Mouse (Mus musculus) spleen, adult 2 months (tissue): ENCODE results near the gene Ccdc77. TPM values are rescaled to one million over a fixed set of nuclear protein-coding genes. Genes with fewer than 3 reads are reported as not detected.

ENCODE experiments used
- DNase-seq, 2 experiments: peaks; one replicate each; pipeline versions ENCODE4 v3.0.0 to v3.0.0-alpha.2; 2012 to 2021; ENCODE audit warnings: low spot score in 2 of 2, low read depth in 1 of 2
- H3K27ac ChIP-seq: fragments of 200-500 bp; 2 replicates; pipeline ENCODE4 v1.5.1; 2012; ENCODE audit warnings: low read length, inconsistent platforms; ENCODE audit not compliant: insufficient read depth
- H3K27me3 ChIP-seq: fragments of 200-500 bp; 2 replicates; pipeline ENCODE4 v1.6.1; 2012; ENCODE audit warnings: mild to moderate bottlenecking, moderate library complexity, low read length, inconsistent platforms; ENCODE audit not compliant: control insufficient read depth, insufficient read depth
- H3K36me3 ChIP-seq: fragments of 200-500 bp; 2 replicates; pipeline ENCODE4 v1.6.1; 2012; ENCODE audit warnings: mild to moderate bottlenecking, low read length, inconsistent platforms; ENCODE audit not compliant: control insufficient read depth, insufficient read depth
- H3K4me1 ChIP-seq: fragments of 200-500 bp; 2 replicates; pipeline ENCODE4 v1.6.1; 2011; ENCODE audit warnings: inconsistent platforms; ENCODE audit not compliant: control insufficient read depth, insufficient read depth, insufficient read length
- H3K4me3 ChIP-seq: fragments of 200-500 bp; 2 replicates; pipeline ENCODE4 v1.5.1; 2011; ENCODE audit warnings: mild to moderate bottlenecking, inconsistent platforms; ENCODE audit not compliant: insufficient read depth, insufficient read length; ENCODE audit errors: extremely low read depth
- CTCF ChIP-seq: fragments of 200-500 bp; IDR thresholded peaks from 2 replicates; pipeline ENCODE4 v1.5.1; 2011; ENCODE audit warnings: mild to moderate bottlenecking, inconsistent platforms; ENCODE audit not compliant: insufficient read depth, insufficient read length, insufficient replicate concordance; ENCODE audit errors: extremely low read depth
- POLR2A ChIP-seq: fragments of 200-500 bp; IDR thresholded peaks from 2 replicates; pipeline ENCODE4 v1.6.1; 2011; ENCODE audit warnings: low read depth, low read length, inconsistent platforms
- WGBS: fragments of 180-500 bp; shearing (Covaris S2); methylation state at CpG from one replicate; pipeline ENCODE4 v1.1.7; 2018; 5-methylcytosine and 5-hydroxymethylcytosine counted together
- polyA plus RNA-seq: library from polyadenylated mRNA; depleted of rRNA; stranded (reverse); fragments of >200 nt; gene quantifications from 2 replicates; pipeline ENCODE4 v1.2.3, GENCODE M21; 2012

Ccdc77 gene
- polyA plus RNA-seq, 1 experiment, result 3.2 TPM

- peaks cover 14% of the 10 kb centered on the region for H3K27me3 ChIP-seq
- H3K36me3 ChIP-seq, result no peaks in the 10 kb centered on the region
- H3K4me3 ChIP-seq, result peak overlapping the region; percentile 39; the same call in 1 of the 2 replicates
- TF ChIP-seq CTCF, result no peak
- DNase-seq, result peak in 1 of 2 experiments; percentile 6
- H3K27ac ChIP-seq, result no peak overlapping the region
- H3K4me1 ChIP-seq, result peaks cover 9% of the 10 kb centered on the region
- 3% methylated on average over 16 of the region's 16 CpGs for WGBS
Measured at GRCm38 (mm10) chr6:120294785-120295133, 69.4 kb downstream of the Ccdc77 start.

GRCm38 (mm10) chr6:120294056-120294784, 70.0 kb downstream of the Ccdc77 start, which contains the start of the genes D330020A13Rik and B4galnt3:
D330020A13Rik (plus strand) TSS chr6:120294364.
B4galnt3 (minus strand) TSS chr6:120294559.
- WGBS, result 1% methylated on average over 79 of the region's 79 CpGs
- Histone ChIP-seq H3K36me3 (no peaks in the 10 kb centered on the region), H3K27ac (no peak within 1 kb of the TSS), H3K4me1 (peaks cover 9% of the 10 kb centered on the region), H3K27me3 (peaks cover 14% of the 10 kb centered on the region), H3K4me3 (peak within 1 kb of the TSS; percentile 39)
- TF ChIP-seq CTCF (no peak), POLR2A (no peak)
- DNase-seq, result peak in 1 of 2 experiments; percentile 4

GRCm38 (mm10) chr6:120291396-120292009, 72.7 kb downstream of the Ccdc77 start:
- no peak for DNase-seq

GRCm38 (mm10) chr6:120289430-120289829, 74.7 kb downstream of the Ccdc77 start:
- TF ChIP-seq POLR2A, result no peak
- TF ChIP-seq CTCF, result no peak
- 83% methylated on average over 4 of the region's 4 CpGs for WGBS
- H3K4me3 ChIP-seq, result no peak overlapping the region
- no peak for DNase-seq
- H3K36me3 ChIP-seq, result no peaks in the 10 kb centered on the region
- H3K27ac ChIP-seq, result no peak overlapping the region
- peaks cover 7% of the 10 kb centered on the region for H3K27me3 ChIP-seq
- H3K4me1 ChIP-seq, result peaks cover 4% of the 10 kb centered on the region

More at GRCm38 (mm10) chr6:120291396-120292009, 72.7 kb downstream of the Ccdc77 start:
- Histone ChIP-seq H3K27me3 (peaks cover 14% of the 10 kb centered on the region), H3K4me1 (peaks cover 9% of the 10 kb centered on the region), H3K4me3 (no peak overlapping the region), H3K27ac (no peak overlapping the region), H3K36me3 (no peaks in the 10 kb centered on the region)
- no peak for TF ChIP-seq POLR2A
- TF ChIP-seq CTCF, result no peak
- 78% methylated on average over 7 of the region's 7 CpGs for WGBS

- H3K4me3 ChIP-seq, result no peak overlapping the region
- no peaks in the 10 kb centered on the region for H3K36me3 ChIP-seq
- 49% methylated on average over 7 of the region's 7 CpGs for WGBS
- no peaks in the 10 kb centered on the region for H3K4me1 ChIP-seq
- no peak overlapping the region for H3K27ac ChIP-seq
- no peak for DNase-seq
- peaks cover 1% of the 10 kb centered on the region; the same call in 1 of the 2 replicates for H3K27me3 ChIP-seq
- no peak for TF ChIP-seq CTCF
- TF ChIP-seq POLR2A, result no peak
Measured at GRCm38 (mm10) chr6:120288541-120288940, 75.6 kb downstream of the Ccdc77 start.

- no peaks in the 10 kb centered on the region for H3K27me3 ChIP-seq
- H3K4me1 ChIP-seq, result no peaks in the 10 kb centered on the region
- H3K36me3 ChIP-seq, result no peaks in the 10 kb centered on the region
- no peak overlapping the region for H3K27ac ChIP-seq
- 88% methylated on average over 9 of the region's 9 CpGs for WGBS
- H3K4me3 ChIP-seq, result no peak overlapping the region
- no peak for DNase-seq
- TF ChIP-seq POLR2A, result no peak
Measured at GRCm38 (mm10) chr6:120287279-120287678, 76.9 kb downstream of the Ccdc77 start.

GRCm38 (mm10) chr6:120276874-120277449, 87.2 kb downstream of the Ccdc77 start:
- H3K4me1 ChIP-seq, result no peaks in the 10 kb centered on the region
- 81% methylated on average over 7 of the region's 7 CpGs for WGBS
- no peak for DNase-seq
- H3K36me3 ChIP-seq, result no peaks in the 10 kb centered on the region
- no peaks in the 10 kb centered on the region for H3K27me3 ChIP-seq
- TF ChIP-seq CTCF (no peak), POLR2A (no peak)
- no peak overlapping the region for H3K4me3 ChIP-seq
- H3K27ac ChIP-seq, result no peak overlapping the region
